Mouse (Mus musculus) bone marrow, adult 2 months (tissue): ENCODE measurements at regions not wholly inside any gene's neighbourhood (a gene's known extent, or its start where the extent isn't known, plus 50 kb on each side); places are given as distances from the start of the nearest gene placed in this dataset.

ENCODE experiments used
- CTCF ChIP-seq: fragments of 200-500 bp; IDR thresholded peaks from 2 replicates; pipeline ENCODE4 v1.5.1; 2011; ENCODE audit warnings: low read length, control low read depth; ENCODE audit not compliant: control insufficient read depth, insufficient read depth
- POLR2A ChIP-seq: fragments of 200-500 bp; IDR thresholded peaks from 2 replicates; pipeline ENCODE4 v1.6.1; 2011; ENCODE audit warnings: low read depth, mild to moderate bottlenecking, control low read depth, low read length, borderline replicate concordance; ENCODE audit not compliant: control insufficient read depth

DNA sequence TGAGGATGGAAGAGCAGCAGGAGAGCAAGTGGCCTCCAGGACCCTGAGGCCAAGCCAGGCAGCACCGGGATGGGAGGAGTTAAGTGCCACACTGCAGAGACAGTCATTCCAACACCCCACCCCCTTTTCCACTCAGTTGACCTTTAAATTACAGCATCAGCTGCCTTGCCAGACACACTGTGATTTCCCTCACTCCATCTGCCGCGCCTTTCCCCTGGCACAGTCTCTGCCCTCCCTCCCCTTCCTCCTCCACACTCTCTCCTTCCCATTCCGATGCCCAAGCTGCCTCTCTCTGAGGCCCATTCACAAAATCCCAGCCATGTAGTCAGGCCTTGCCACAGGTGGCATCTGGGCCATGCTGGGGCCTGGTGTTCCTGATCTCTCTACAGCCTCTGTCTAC lies 274.9 kb downstream of the Cyp26b1 start:
- TF ChIP-seq CTCF: no peak
- no peak for TF ChIP-seq POLR2A
